Mouse (Mus musculus) CH12.LX (cell line): Measurements from ENCODE around the gene Synj2. TPM values are rescaled to one million over a fixed set of nuclear protein-coding genes. Genes with fewer than 3 reads are reported as not detected.

ENCODE experiments used
- DNase-seq: peaks from one replicate; pipeline ENCODE4 v3.0.0-alpha.2; 2013; ENCODE audit errors: extremely low read depth
- H3K27ac ChIP-seq: 2 replicates; pipeline ENCODE4 v1.5.1; 2012; ENCODE audit warnings: low read depth, mild to moderate bottlenecking, control low read depth, moderate library complexity; ENCODE audit not compliant: insufficient read depth
- H3K27me3 ChIP-seq: replicated peaks from 2 replicates; pipeline ENCODE3; 2012; ENCODE audit warnings: inconsistent platforms
- H3K36me3 ChIP-seq, 2 experiments: replicated peaks in 1 of 2; 2 replicates each; pipeline versions ENCODE3 to v1.6.1; 2012; ENCODE audit warnings: inconsistent platforms in 1 of 2, low read length in 1 of 2, mild to moderate bottlenecking in 1 of 2, mixed read lengths in 1 of 2, moderate library complexity in 1 of 2; ENCODE audit not compliant: control insufficient read depth in 1 of 2, insufficient read depth in 1 of 2
- H3K4me1 ChIP-seq, 2 experiments: 2 replicates each; pipeline ENCODE4 v1.6.1; 2012; ENCODE audit warnings: inconsistent platforms in 1 of 2, moderate library complexity in 1 of 2; ENCODE audit not compliant: insufficient read depth in 2 of 2, control insufficient read depth in 1 of 2
- H3K4me2 ChIP-seq: 2 replicates; pipeline ENCODE4 v1.6.1; 2012; ENCODE audit warnings: low read depth, mild to moderate bottlenecking, control low read depth; ENCODE audit not compliant: poor library complexity, insufficient read depth, severe bottlenecking
- H3K4me3 ChIP-seq, 3 experiments: fragments of 150-350 bp in 1 of 3; sonication (generic) in 1 of 3; replicated peaks in 1 of 3; 2 replicates each; pipeline versions ENCODE3 to v1.5.1; 2011 to 2012; ENCODE audit warnings: low read depth in 2 of 3, low read length in 2 of 3, mild to moderate bottlenecking in 2 of 3, moderate library complexity in 2 of 3, control low read depth in 1 of 3, improper control_type of control experiment in 1 of 3, inconsistent platforms in 1 of 3, mixed read lengths in 1 of 3; ENCODE audit not compliant: poor library complexity in 1 of 3
- H3K79me2 ChIP-seq: replicated peaks from 2 replicates; pipeline ENCODE4 v1.6.1; 2012; ENCODE audit warnings: mild to moderate bottlenecking, moderate library complexity; ENCODE audit not compliant: control insufficient read depth, poor library complexity, insufficient read depth, severe bottlenecking; ENCODE audit errors: extremely low read depth
- H3K9ac ChIP-seq: 2 replicates; pipeline ENCODE4 v1.6.1; 2012; ENCODE audit warnings: low read depth, mild to moderate bottlenecking, control low read depth, moderate library complexity; ENCODE audit not compliant: insufficient read depth
- H3K9me3 ChIP-seq: replicated peaks from 2 replicates; pipeline ENCODE3; 2012; ENCODE audit warnings: low read length, inconsistent platforms, mixed read lengths
- CTCF ChIP-seq, 2 experiments: IDR thresholded peaks in 1 of 2; conservative IDR thresholded peaks in 1 of 2; 2 replicates each; pipeline ENCODE4 v1.5.1; 2011 to 2012; ENCODE audit warnings: low read depth in 2 of 2, low read length in 2 of 2, improper control_type of control experiment in 1 of 2, inconsistent platforms in 1 of 2, mild to moderate bottlenecking in 1 of 2, moderate library complexity in 1 of 2
- EP300 ChIP-seq: IDR thresholded peaks from 2 replicates; pipeline ENCODE4 v1.6.1; 2011; ENCODE audit warnings: low read length, improper control_type of control experiment
- IRF4 ChIP-seq: IDR thresholded peaks from 2 replicates; pipeline ENCODE4 v1.6.1; 2014; ENCODE audit warnings: low read depth, mild to moderate bottlenecking, inconsistent platforms, low read length, improper control_type of control experiment
- MAFK ChIP-seq: IDR thresholded peaks from 2 replicates; pipeline ENCODE4 v1.6.1; 2011; ENCODE audit warnings: low read length, improper control_type of control experiment; ENCODE audit not compliant: insufficient replicate concordance
- MAZ ChIP-seq: IDR thresholded peaks from 2 replicates; pipeline ENCODE4 v1.6.1; 2012; ENCODE audit warnings: low read depth, mild to moderate bottlenecking, inconsistent platforms, low read length, improper control_type of control experiment, moderate library complexity
- MEF2A ChIP-seq: IDR thresholded peaks from 2 replicates; pipeline ENCODE4 v1.6.1; 2014; ENCODE audit warnings: low read depth, mild to moderate bottlenecking, inconsistent platforms, low read length, improper control_type of control experiment, borderline replicate concordance
- MXI1 ChIP-seq: IDR thresholded peaks from 2 replicates; pipeline ENCODE4 v1.6.1; 2011; ENCODE audit warnings: mild to moderate bottlenecking, low read depth, low read length, improper control_type of control experiment
- MYC ChIP-seq: IDR thresholded peaks from 2 replicates; pipeline ENCODE4 v1.6.1; 2011; ENCODE audit warnings: low read depth, mild to moderate bottlenecking, improper control_type of control experiment, low read length
- POLR2A ChIP-seq: IDR thresholded peaks from 2 replicates; pipeline ENCODE4 v1.6.1; 2011; ENCODE audit warnings: low read depth, mild to moderate bottlenecking, improper control_type of control experiment, low read length
- SMC3 ChIP-seq: IDR thresholded peaks from 2 replicates; pipeline ENCODE4 v1.6.1; 2011; ENCODE audit warnings: low read depth, low read length, improper control_type of control experiment
- TBP ChIP-seq: conservative IDR thresholded peaks from 2 replicates; pipeline ENCODE4 v1.6.1; 2011; ENCODE audit warnings: low read depth, low read length, improper control_type of control experiment
- UBTF ChIP-seq: IDR thresholded peaks from 2 replicates; pipeline ENCODE4 v1.6.1; 2012; ENCODE audit warnings: low read depth, mild to moderate bottlenecking, inconsistent platforms, low read length, improper control_type of control experiment, moderate library complexity
- USF1 ChIP-seq: IDR thresholded peaks from 2 replicates; pipeline ENCODE4 v1.6.1; 2014; ENCODE audit warnings: low read depth, mild to moderate bottlenecking, inconsistent platforms, low read length, improper control_type of control experiment
- USF2 ChIP-seq: conservative IDR thresholded peaks from 2 replicates; pipeline ENCODE4 v1.6.1; 2011; ENCODE audit warnings: low read depth, low read length, improper control_type of control experiment
- ZKSCAN1 ChIP-seq: IDR thresholded peaks from 2 replicates; pipeline ENCODE4 v1.6.1; 2012; ENCODE audit warnings: low read depth, inconsistent platforms, low read length, improper control_type of control experiment, borderline replicate concordance
- dilution Hi-C: fragments of 300-500 bp; cut with MboI; formaldehyde crosslinking; loops from 2 replicates; pipeline ENCODE4 v1.14.3; 2020; ENCODE audit warnings: low sequenced_read_pairs; ENCODE audit not compliant: extremely low pct_unique_long_range_greater_than_20kb, extremely low pct_ligation_motif_present
- in situ Hi-C: fragments of 300-500 bp; cut with MboI; formaldehyde crosslinking; loops from 3 replicates; pipeline ENCODE4 v1.14.3; 2019; ENCODE audit warnings: low sequenced_read_pairs, low pct_ligation_motif_present, low pct_unique_long_range_greater_than_20kb, mixed read lengths
- polyA plus RNA-seq: library from polyadenylated mRNA; unstranded; fragments of >175 nt; gene quantifications from 2 replicates; pipeline ENCODE4 v1.2.1, GENCODE M21; 2012; ENCODE audit warnings: low read depth; ENCODE audit not compliant: insufficient read length
- total RNA-seq, 2 experiments: library from RNA; depleted of rRNA; stranded (reverse); fragments of 300-350 nt in 1 of 2; fragments of >200 nt in 1 of 2; gene quantifications; 2 replicates each; pipeline ENCODE4 v1.2.3; 2012 to 2014

The Synj2 gene
- total and polyA plus RNA-seq, 3 experiments: 5.3 to 10.9 (median 6.8) TPM

- TF ChIP-seq MAFK (no peak), ZKSCAN1 (no peak), MEF2A (peak; percentile 46; the same call in 1 of the 2 replicates), USF2 (no peak), TBP (no peak)
These were observed 288 bp upstream of the Synj2 start (continued) for GRCm38 (mm10) chr17:5940792-5941191.

GRCm38 (mm10) chr17:5942156-5942555, 1.1 kb downstream of the Synj2 start:
- TF ChIP-seq MAZ (no peak), POLR2A (no peak), MAFK (no peak), MXI1 (no peak), MYC (no peak), SMC3 (no peak)
- no peak for DNase-seq
- in situ Hi-C loops: loop anchor here (5.0 kb wide), 2 partner anchors 35 to 65 kb away; no protein-coding TSS in a partner anchor
- peaks cover 4% of the 10 kb centered on the region for H3K9me3 ChIP-seq
- dilution Hi-C loops: no loop called here
- H3K4me1 ChIP-seq: peaks cover 4 to 28% of the 10 kb centered on the region in 2 experiments; a peak in 3 of 4 replicates
- H3K27ac ChIP-seq: no peak overlapping the region
- H3K27me3 ChIP-seq: peaks cover 6% of the 10 kb centered on the region
- H3K79me2 ChIP-seq: no peaks in the 10 kb centered on the region
- peak overlapping the region; percentile 84; the same call in 1 of the 2 replicates for H3K4me2 ChIP-seq
- no peak overlapping the region for H3K9ac ChIP-seq
- no peaks in the 10 kb centered on the region for H3K36me3 ChIP-seq
- H3K4me3 ChIP-seq: peak overlapping the region in 1 of 3 experiments; percentile 5

GRCm38 (mm10) chr17:5943053-5943452, 2.0 kb downstream of the Synj2 start:
- no peak for DNase-seq
- in situ Hi-C loops: loop anchor here (5.0 kb wide), 2 partner anchors 34 to 64 kb away; no protein-coding TSS in a partner anchor
- Histone ChIP-seq H3K27me3 (peaks cover 6% of the 10 kb centered on the region), H3K9ac (no peak overlapping the region), H3K9me3 (peaks cover 4% of the 10 kb centered on the region), H3K79me2 (no peaks in the 10 kb centered on the region), H3K4me1 (peaks cover 4 to 28% of the 10 kb centered on the region in 2 experiments; a peak in 3 of 4 replicates), H3K27ac (no peak overlapping the region), H3K36me3 (no peaks in the 10 kb centered on the region), H3K4me2 (no peak overlapping the region), H3K4me3 (no peak overlapping the region)
- TF ChIP-seq UBTF: no peak
- TF ChIP-seq EP300: 0 out of 2 replicates have a peak, but pooled peaks have one; percentile 11
- no peak for TF ChIP-seq IRF4
- no peak for TF ChIP-seq CTCF (conservative IDR thresholded peaks at IDR 0.05 in 1 of 2, IDR thresholded peaks at IDR 0.05 in 1 of 2; ENCODE audit: low read depth in 2 of 2, low read length in 2 of 2)
- no peak for TF ChIP-seq USF1
- no peak for TF ChIP-seq MYC
- dilution Hi-C loops: no loop called here
